13 mouse cellular contexts compared by ENCODE assay signal in genomic region chr10:62009981-62010500, GRCm38 (mm10).
"Had no signal": no experiment of that assay in that cellular context is flagged by ENCODE, and none has a peak within 500 bp of the region (broad histone marks: within the 10 kb centered on the region; RNA-seq: fewer than 3 reads in every experiment).

No protein-coding gene starts in this region.

- DNase-seq: lung, adult 18-20 months; lung, embryonic 14.5 days; lung, postnatal 10 days; lung, postnatal 4 days; midbrain, embryonic 14.5 days; retina, postnatal 1 day; right cerebral cortex, adult 18-20 months; right cerebral cortex, postnatal 25 days; right cerebral cortex, postnatal 4 days; spleen, adult 18-20 months; thymus, adult 2 months; thymus, postnatal 25 days; thymus, postnatal 4 days had no signal
